Mouse (Mus musculus): ENCODE measurements around the gene Pigw.

Gene Pigw

DNA sequence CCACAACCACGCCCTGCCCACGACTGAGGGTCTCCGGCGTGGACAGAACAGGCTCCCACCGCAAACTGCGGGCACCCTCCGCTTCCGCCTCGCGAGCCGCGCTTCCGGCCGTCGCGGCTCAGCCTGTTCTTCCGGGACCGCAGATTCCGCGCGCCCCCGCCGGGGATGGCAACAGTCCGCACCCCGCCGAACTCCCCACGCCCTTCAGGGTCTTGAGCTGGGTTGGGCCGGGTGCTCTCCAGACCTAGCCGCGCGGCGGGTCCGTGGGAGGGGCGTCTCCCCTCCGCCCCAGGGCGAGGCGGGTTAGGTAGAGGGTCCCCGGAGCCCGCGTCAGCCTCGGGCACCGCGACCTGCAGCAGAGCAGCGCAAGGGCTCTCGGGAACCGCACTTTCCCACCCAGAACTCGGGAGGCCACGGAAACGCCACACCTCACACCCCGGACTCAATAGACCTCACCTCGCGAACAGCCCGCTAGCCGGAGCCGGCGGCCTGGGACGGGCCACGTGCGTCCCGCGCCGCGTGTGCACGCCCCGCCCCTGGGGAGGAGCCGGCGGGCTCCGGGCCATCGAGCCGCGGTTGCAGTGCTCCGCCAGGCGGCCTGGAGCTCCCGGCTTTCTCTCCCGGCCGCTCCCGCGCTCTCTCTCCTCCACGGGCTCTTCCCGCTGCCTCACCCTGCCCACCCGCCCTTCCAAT is at the start of gene Pigw, which contains the start of gene Myo19:
Gene Pigw (minus strand): TSS at position 514 of the 693 bp plus-strand sequence.
Gene Myo19 (plus strand): TSS at position 377 of the 693 bp plus-strand sequence.
- peak; percentile 81 for DNase-seq (ENCODE audit: low read depth)

DNA sequence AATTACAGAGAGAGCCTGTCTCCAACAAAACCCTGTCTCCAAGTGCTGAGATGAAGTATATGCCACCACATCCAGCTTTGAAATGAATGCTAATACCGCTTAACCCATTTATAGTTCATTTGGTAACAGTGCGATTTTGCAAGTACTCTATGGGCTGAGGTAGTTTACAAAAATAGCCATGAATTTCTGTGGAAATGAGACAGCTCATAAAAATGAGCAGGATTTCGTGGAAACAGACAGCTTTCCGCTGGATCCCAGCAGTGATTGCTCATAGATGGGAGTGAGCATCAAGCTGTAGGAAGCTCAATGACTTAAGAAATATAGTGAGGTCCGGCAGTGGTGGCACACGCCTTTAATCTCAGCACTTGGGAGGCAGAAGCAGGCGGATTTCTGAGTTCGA is 40.9 kb upstream of the Pigw start:
- DNase-seq (ENCODE audit: low read depth), result no peak

DNA sequence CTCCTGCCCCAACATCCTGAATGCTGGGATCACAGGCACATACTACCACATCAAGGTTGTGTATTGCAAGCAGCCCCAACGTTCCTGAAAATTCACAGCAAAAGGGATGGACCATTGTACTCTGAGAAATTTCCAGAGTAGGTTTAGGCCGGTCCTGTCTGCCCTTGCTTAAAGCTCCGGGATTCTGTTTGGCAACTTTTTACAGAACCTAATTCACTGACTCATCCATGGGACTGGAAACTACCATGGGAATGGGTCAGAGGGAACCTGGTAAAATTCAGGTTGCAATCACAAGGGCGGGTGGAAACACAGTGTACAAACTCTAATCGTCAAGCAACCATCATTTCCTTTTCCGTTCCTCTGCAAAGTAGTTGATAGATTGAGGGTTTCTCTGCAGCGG is 39.9 kb upstream of the Pigw start:
- no peak for DNase-seq (ENCODE audit: low read depth)

DNA sequence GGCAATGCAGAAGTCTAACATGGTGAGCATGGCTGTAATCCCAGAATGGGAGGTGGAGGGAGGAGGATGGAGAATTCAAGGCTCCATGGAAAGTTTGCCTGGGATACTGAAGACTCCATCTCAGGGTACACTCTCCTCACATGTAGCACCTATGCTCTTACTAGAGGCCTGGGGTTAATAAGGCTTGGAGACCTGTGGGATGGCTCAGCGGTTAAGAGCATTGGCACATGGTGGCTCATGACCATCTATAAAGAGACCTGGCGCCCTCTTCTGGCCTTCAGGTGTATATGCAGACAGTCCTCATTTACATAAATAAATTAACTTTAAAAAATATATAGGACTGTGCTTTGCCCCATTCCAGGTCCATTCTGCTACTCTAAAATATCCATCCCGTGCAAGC is 39.2 kb upstream of the Pigw start:
- peak; percentile 79 for DNase-seq (ENCODE audit: low read depth)

DNA sequence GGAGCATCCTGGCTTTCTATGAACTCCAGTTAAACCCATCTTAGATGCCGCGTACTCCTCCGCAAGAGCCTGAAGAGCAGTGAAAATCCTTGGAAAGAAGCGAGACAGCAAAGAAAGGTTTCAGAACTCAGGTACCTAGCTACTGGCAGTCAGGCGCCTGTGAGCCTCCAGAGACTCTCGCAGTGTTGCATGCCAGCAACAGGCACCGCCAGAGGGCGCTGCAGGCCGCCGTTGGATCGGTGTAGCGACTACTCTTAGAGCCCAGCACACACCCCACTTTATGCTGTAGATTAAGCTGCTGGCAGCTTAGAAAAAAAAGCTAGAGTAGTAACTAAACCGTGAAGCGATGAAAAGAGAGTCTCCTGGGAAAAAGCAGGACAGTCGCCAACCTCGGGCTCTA is 38.3 kb upstream of the Pigw start:
- DNase-seq (ENCODE audit: low read depth), result peak; percentile 89

DNA sequence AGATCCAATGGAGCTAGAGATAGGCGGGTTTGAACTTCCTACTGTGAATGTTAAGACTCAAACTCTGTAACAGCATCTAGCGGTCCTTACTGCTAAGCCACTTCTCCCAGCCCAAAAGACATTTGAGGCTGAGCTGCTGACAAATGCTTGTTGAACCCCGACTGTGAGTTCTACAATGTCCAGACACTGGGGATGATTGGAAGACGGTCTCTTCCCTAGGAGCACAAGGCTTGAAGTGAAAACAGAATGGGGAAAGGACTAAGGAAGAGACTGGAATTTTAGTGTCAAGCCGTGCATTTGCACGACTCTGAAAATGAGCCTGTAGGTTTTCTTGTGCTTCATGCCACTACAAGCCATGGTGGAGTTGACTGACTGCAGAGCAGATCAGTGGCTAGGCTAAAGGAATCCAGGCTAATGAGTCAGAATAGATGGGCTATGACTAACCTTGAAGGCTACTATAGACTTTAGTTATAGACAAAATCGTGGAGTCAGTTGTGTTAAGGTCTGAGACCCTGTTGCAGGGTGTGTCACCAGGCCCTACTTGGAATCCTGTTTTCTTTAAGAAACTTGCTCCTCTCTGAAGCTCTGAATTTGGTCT is 36.7 kb upstream of the Pigw start:
- no peak for DNase-seq (ENCODE audit: low read depth)

DNA sequence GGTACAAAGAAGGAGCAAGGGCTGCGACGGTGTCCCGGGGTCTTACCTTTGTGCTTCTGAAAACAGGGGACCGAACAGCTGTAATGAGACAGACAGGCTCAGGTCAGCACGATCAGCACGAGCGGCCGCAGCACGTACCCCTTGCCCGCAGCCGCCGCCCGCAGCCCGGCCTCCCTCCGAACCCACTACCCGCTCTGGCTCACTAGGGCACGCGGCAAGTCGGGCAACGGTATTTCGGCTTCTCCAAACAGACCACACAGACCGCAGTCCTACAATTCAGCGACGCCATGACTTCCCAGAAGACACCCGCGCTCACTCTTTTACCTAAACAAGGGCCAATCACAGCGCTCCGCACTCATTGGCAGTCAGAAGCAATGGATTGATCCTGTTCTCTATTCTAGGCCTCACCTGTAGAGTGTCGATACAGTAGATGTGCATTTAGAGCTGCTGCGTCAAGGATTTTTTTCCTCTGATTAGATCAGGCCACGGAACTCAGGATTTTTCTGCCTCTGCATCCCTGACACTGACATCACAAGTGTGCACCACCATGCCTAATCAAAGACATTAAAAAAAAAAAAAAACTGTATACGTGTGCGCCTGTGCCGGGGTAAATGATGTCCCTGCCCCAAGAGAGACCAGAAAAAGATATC is 36.1 kb upstream of the Pigw start, which contains the start of gene Znhit3:
Gene Znhit3 (minus strand): TSS at position 314 of the 650 bp plus-strand sequence.
- peak; percentile 91 for DNase-seq (ENCODE audit: low read depth)

DNA sequence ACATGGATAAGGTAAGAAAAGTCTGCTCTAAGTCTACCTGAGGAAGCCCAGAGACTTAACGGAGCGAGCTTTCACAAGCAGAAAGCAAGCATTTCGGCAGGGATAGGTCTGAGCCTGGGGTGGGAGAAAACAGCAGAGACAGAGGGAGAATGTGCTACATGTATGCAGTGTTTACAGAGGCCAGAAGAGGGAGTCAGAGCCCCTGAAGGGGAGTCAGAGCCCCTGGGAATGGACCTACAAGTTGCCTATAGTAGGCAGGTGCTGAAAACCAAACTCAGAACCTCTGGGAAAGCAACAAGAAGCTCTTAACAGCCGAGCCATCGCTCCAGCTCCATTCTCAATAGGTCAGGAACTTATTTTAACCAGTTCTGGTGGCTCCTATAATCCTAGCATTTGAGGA is 34.6 kb upstream of the Pigw start:
- peak; percentile 15 for DNase-seq (ENCODE audit: low read depth)

DNA sequence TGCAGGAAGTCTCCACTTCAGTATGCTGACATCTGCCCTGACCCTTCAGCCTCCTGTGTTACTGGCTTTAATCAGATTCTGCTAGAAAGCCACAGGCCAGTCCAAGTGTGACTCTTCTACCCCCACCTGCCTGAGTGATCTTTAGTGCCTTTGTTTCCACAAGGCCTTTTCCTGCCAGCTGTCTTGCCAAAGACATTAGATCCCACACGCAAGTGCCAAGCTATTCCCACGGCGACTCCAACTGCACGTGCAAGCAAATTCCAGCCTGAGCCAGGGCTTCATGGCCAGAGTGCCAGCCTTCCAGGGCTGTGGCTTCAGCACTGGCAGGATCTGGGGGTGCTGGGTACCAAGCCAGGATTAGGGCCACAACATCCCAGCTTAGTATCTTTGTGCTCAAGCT is 30.3 kb upstream of the Pigw start:
- DNase-seq (ENCODE audit: low read depth), result no peak

DNA sequence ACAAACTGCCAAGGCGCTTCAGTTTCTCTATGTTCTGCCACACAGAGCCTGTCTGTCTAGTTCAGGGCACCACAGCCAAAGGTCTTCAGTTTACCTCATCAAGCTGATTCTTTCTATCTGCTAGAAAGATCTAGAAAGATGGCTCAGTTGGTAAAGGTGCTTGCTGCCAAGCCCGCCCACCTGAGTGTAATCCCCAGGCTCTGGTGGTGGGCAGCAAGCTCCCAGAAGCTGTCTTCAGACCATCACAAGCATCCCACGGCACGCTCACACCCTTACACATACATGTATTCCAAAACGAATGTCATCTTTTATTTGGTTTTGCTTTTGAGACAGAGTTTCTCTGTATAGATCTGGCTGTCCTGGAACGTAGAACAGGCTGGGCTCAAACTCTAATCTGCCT is 28.4 kb upstream of the Pigw start:
- no peak for DNase-seq (ENCODE audit: low read depth)

DNA sequence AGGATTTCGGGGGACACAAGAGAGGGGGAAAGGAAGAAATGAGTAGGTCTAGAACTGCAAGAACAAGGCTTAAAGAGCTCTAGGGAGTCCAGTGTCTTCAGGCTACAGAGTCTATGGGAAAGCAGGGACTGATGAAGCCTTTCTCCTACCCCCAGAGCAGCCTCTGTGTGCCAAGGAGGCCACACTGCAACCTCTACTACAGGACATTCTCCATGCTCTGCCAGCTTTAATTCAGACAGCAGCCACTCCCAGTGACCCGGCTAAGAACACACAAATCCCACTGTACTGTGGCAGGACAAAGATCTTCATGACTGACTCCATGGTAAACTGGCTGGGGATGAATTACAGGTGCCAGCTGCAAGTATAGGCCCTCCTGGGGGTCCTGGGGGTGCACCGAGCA is 27.0 kb upstream of the Pigw start:
- DNase-seq (ENCODE audit: low read depth), result no peak

DNA sequence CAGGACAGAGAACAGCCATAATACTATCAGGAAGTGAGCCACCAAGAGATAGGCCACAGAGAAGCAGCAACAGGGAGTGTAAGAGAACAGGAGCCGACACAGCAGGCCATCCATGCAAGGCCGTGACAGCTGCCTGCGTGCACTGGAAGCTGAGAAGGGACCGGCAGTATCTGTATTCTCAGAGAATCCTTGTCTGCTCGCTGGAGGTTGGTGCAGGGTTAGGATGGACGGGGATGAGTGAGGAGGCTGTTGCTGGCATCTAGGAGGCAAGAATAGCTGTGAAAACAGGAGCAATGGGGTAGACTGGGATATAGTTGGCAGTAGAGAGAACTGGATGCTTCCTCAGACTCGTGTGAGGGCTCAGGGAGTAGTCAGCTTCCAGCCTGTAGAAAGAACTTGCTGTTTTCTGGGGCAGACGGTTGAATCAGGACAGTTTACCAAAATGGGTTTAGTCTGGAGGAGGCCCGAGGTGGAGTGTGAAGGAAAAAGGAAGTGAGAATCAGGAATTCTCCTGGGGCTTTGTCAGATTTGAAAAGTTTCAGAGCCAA is 24.6 kb upstream of the Pigw start:
- no peak for DNase-seq (ENCODE audit: low read depth)

DNA sequence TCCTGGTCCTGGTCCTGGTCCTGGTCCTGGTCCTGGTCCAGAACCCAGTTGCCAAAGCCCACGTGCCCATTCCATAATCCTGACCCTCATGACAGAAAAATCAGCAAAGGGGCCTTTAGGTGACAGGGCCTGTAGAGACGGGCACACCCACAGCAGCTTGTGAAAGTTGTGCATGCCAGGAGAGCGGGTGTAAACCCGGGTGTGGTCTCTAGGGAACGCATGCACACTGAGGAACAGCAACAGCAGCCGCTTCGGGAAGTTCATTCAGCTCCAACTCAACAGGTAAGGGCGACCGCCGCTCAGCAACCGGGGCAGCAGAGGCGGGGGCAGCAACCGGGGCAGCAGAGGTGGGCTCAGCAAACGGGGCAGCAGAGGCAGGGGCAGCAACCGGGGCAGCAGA is 13.0 kb upstream of the Pigw start:
- no peak for DNase-seq (ENCODE audit: low read depth)

DNA sequence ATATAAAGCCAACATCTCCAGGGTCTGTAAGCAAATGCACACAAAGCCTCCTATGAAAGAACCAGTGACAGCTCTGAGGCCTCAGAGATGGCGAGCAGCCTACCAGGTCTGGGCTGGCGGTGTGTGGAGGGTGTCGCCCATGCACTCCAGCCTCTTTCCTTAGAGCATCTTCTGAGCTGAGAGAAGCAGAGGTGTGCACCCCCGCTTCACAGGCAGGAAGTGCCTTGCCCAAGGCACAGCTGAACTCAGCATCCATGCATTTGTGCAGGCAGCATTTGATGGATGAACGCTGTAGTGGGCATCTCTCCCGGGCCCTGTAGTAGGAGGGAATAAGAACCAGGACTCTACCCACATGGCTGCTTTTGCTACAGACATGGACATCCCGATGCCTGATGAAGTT is 11.6 kb upstream of the Pigw start:
- DNase-seq (ENCODE audit: low read depth), result no peak

DNA sequence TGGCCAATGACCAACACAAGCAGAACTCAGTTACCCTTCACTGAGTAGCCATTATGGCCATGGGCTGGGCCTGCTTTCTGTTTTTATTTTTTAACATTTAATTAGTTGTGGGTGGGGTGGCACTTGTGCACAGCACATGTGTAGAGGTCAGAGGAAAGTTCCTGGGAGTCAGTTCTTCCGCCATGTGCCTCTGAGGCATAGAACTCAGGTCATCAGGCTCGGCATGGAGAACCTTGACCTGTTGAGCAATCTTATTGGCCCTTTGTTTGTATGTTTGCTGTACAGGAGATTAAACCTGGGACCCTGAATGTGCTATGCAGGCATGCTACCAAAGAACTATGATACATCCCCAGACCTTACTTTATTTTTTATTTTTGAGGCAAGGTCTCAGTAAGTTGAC is 9.4 kb upstream of the Pigw start:
- no peak for DNase-seq (ENCODE audit: low read depth)

DNA sequence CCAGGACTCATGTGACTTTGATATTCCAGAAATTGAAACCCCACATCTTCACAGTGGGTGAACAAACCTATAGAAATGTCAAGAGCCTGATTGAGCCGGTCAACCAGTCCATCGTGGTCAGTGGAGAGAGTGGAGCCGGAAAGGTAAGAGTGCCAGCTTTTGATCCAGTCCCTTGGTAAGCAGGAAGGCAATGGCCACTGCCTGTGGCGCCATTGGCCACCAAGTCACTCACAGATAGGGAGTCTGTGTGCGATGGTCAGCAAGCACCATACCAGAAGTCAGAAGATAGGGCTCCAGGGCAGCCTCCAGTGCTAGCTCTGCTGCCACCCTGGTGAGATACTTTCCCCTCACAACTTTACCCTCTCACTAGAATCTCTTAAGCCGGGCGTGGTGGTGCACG is 7.9 kb upstream of the Pigw start:
- no peak for DNase-seq (ENCODE audit: low read depth)

DNA sequence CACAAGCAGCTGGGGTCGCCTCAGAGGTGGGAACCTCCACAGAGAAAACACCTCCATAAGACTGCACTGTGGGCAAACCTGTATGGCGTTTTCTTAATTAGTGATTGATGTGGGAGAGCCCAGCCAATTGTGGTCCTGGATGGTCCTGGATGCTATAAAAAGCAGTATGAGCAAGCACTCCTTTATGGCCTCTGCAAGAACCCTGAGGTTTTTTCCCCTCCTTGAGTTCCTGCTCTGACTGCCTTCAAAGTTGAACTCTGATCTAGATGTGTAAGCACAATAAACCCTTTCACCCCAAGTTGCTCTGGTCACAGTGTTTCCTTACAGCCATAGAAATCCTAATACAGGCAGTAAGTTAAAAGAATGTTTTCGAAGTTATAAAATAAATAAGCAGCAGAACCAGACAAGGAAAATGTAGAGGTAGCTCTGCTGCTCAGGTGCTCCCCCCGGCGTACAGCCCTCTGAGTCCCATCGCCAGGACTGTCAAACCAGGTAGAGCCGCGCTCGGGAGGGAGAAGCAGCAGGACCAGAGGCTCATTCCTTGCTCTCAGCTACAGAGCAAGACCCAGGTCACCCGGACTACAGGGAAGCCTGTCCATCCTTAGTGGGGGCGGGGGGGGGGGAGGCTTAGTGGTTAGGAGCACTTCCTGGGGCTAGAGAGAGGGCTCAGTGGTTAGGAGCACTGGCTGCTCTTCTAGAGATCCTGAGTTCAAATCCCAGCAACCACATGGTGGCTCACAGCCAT is 6.9 kb upstream of the Pigw start:
- no peak for DNase-seq (ENCODE audit: low read depth)

DNA sequence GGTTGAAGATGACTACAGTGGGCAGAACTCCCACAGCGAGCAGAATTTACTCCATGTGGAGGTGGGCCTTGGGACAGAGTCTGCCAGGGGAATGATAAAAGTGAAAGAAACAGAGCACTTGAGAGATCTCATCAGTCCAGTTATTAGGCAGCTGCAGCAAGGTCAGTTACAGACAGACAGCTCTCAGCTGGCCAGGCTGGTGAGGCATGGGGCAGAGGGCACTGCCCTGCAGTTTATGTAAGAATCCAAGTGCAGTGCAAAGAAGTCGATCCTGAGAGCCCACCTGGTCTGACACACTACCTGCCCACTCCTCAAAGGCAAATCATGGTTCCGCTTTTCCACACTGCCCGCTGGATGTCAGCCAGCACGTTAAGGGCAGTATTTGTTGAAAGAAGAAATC is 6.2 kb upstream of the Pigw start:
- no peak for DNase-seq (ENCODE audit: low read depth)

DNA sequence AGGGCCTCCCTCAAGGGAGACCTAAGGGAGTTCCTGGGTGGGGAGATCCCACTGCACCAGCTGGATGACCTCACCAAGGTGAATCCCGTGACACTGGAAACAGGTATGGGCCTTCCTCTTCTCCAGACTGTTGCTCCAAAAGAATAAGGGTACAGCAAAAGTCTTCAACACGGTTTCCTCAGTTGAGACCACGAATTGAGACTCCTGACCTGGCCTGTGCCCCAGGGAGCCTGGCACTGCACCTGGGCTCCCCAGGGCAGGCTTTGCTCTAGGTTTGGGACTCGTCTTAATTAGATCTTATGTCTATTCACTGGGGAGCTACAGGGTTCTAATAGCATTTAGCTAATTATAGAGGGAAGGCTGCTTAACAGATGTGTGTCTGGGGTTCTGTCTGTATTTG is 5.2 kb upstream of the Pigw start:
- DNase-seq (ENCODE audit: low read depth), result no peak

DNA sequence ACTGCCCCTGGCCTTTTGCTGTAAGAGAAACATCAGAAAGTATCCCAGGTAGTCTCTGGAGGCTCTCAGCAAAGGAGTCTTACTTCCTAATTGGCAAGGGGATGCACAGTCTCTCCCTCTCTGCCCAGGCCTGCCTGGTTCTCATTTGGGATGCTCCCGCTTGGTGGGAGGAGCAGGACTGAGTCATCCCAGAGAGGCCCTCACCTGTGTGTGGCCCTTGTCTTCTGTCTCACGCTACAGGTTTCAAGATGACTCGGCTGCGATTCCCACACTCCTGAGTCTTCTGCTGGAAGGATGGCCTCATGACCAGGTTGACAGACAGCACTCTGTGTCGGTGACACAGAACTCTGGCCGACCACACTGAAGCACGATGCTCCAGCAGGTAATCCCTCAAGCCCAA is 2.3 kb upstream of the Pigw start:
- DNase-seq (ENCODE audit: low read depth), result no peak

DNA sequence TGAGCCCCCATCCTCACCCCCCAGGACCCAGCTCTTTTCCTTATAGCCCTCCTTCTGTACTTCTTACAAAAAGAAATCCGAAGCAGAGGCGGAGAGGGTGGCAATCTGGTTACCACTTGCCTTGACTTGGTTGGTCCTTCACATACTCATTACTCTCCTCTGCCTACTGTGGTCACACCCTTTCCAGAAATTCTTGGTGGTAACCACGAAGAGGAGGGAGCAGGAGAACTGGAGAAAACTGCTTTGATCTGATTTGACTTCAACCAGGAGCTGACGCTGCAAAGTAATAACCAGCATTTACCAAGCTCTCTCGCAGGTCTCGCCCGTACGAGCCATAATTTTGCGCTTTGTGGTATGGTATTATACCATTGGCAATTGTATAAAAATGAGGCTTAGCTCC is 886 bp upstream of the Pigw start:
- no peak for DNase-seq (ENCODE audit: low read depth)

DNA sequence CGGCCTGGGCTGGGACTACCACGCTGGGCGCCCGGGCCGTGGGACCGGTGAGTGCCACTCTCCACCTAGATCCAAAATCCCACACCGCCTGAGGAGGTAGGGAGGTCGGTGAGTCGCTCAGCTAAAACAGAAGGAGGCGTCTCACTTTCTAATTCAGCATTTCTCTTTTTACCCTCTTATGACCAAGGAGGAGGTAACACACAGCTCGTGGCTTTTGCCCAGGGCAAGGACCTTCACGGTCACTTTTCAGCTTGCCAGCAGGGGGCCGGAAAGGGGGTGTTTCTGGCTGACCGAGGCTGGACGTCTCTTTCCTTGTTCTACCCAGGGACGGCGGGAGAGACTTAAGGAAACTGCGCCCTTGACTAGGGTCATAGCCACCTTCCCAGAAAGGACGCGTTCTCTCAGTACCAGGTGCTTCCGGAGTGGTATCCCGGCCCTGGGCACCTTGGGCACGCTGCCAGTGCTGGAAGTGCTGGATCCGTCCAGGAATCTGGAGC is 428 bp upstream of the Pigw start:
- DNase-seq (ENCODE audit: low read depth), result peak; percentile 26

All from naive thymus-derived CD4-positive, alpha-beta T cell, adult 2 months (primary cell).